Mouse (Mus musculus) heart, adult 2 months (tissue): ENCODE data around the gene Ripor3. TPM values are rescaled to one million over a fixed set of nuclear protein-coding genes. Genes with fewer than 3 reads are reported as not detected.
A peak's percentile ranks its signal among the peaks of the same experiment; 100 is the strongest.

Experiments
- DNase-seq, 2 experiments: peaks; one replicate each; pipeline ENCODE4 v3.0.0; 2021
- H3K27ac ChIP-seq: fragments of 200-600 bp; 2 replicates; pipeline ENCODE4 v1.8.1; 2022
- H3K27me3 ChIP-seq: fragments of 200-500 bp; 2 replicates; pipeline ENCODE4 v1.6.1; 2012; ENCODE audit warnings: mild to moderate bottlenecking, low read length, inconsistent platforms, mixed read lengths; ENCODE audit not compliant: control insufficient read depth, insufficient read depth
- H3K36me3 ChIP-seq: fragments of 200-500 bp; 2 replicates; pipeline ENCODE4 v1.6.1; 2012; ENCODE audit warnings: low read length, inconsistent platforms; ENCODE audit not compliant: control insufficient read depth, insufficient read depth
- H3K4me1 ChIP-seq: fragments of 200-500 bp; 2 replicates; pipeline ENCODE4 v1.6.1; 2011; ENCODE audit warnings: low read length; ENCODE audit not compliant: control insufficient read depth, insufficient read depth
- H3K4me3 ChIP-seq: fragments of 200-600 bp; 2 replicates; pipeline ENCODE4 v1.8.1; 2022
- H3K79me2 ChIP-seq: fragments of 200-500 bp; replicated peaks from 2 replicates; pipeline ENCODE4 v1.6.1; 2012; ENCODE audit warnings: mild to moderate bottlenecking, inconsistent platforms, low read length, moderate library complexity, mixed read lengths; ENCODE audit not compliant: control insufficient read depth, insufficient read depth
- H3K9ac ChIP-seq: fragments of 200-500 bp; 2 replicates; pipeline ENCODE4 v1.6.1; 2012; ENCODE audit warnings: low read depth, mild to moderate bottlenecking, control low read depth, inconsistent platforms, low read length, mixed read lengths
- CTCF ChIP-seq: fragments of 200-600 bp; IDR thresholded peaks from 2 replicates; pipeline ENCODE4 v1.8.1; 2022; ENCODE audit warnings: antibody characterized with exemption, mild to moderate bottlenecking, moderate library complexity
- EP300 ChIP-seq: fragments of 200-500 bp; IDR thresholded peaks from 2 replicates; pipeline ENCODE4 v1.6.1; 2011; ENCODE audit warnings: low read depth, low read length, control low read depth; ENCODE audit not compliant: insufficient read depth
- POLR2A ChIP-seq: fragments of 200-500 bp; IDR thresholded peaks from 2 replicates; pipeline ENCODE4 v1.6.1; 2011; ENCODE audit warnings: mild to moderate bottlenecking, low read depth, low read length, control low read depth; ENCODE audit not compliant: insufficient read depth
- WGBS: fragments of 180-500 bp; shearing (Covaris S2); methylation state at CpG from one replicate; pipeline ENCODE4 v1.1.7; 2018; 5-methylcytosine and 5-hydroxymethylcytosine counted together
- intact Hi-C: fragments of 180-260 bp; cut with DNase I; formaldehyde crosslinking; loops from one replicate; pipeline ENCODE4 v1.15.1; 2025
- polyA plus RNA-seq: library from polyadenylated mRNA; depleted of rRNA; stranded (reverse); fragments of >200 nt; gene quantifications from 2 replicates; pipeline ENCODE4 v1.2.3, GENCODE M21; 2012
- total RNA-seq, 2 experiments: library from RNA; stranded (reverse); gene quantifications; 2 replicates each; pipeline ENCODE4 v1.2.3; 2021

Gene Ripor3
- total and polyA plus RNA-seq, 3 experiments = 0.21 to 1.5 (median 0.36) TPM

DNA sequence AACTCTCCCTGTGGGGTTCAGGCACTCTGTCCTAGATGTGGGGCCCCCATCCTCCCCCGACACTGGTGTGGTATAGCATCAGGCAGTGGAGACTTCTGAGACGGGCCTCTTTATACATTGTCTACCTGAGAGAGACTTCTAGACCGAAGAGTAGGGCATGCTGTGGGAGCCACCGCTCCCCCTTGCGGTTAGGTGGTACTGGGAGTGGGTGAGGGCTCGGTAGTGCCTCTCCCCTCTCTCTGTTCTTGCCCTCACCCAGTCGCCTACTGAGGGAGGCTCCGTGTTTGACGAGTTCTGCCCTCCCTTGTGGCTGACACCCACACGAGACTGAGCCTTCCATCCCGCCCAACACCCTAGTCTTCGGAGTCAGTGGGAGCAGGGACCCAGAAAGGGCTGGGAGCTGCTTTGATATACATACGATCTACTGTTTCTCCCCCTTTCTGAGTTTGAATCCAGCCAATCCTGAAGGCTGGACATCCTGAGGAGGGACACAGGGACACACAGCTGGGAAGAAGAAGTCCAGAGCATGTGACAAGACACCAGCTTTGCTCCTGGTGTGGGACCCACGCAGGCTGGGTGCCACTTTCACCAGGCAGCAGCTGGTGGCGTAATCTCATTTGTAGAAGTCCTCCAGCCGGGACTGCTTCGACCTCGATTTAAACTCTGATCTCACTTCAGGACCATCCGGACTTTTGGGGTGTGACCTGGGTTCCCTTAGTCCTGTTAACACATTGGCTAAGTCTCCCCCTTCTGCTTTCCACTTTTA, 14.4 kb downstream of the Ripor3 start:
- Histone ChIP-seq H3K4me3 (no peak overlapping the region), H3K36me3 (no peaks in the 10 kb centered on the region), H3K4me1 (no peaks in the 10 kb centered on the region), H3K79me2 (no peaks in the 10 kb centered on the region), H3K9ac (no peak overlapping the region), H3K27ac (no peak overlapping the region), H3K27me3 (no peaks in the 10 kb centered on the region)
- TF ChIP-seq CTCF = no peak
- no peak for TF ChIP-seq EP300
- TF ChIP-seq POLR2A = no peak
- no peak for DNase-seq
- intact Hi-C loops = loop anchor here (5.0 kb wide), 1 partner anchor 74 kb away; no protein-coding TSS in a partner anchor
- WGBS = 55% methylated on average over 19 of the region's 19 CpGs

DNA sequence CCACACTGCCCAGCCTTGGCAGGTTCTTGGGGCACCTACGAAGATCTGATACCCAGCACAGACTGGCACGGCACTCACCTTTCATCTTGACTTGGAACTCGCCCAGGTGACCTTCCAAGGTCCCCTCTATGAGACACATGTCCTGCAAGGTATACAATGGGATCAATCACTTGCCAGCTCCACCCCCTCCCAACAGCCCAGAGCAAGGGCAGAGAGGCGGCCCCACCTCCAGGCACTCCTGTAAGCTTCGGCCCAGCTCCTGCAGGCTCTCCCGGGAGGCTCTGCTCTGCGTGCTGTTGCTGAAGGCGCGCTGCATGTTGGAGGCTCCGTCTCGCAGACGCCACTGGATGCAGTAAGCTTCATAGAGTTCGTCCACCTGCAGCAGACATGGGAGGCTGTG, 17.2 kb downstream of the Ripor3 start:
- 79% methylated on average over 13 of the region's 13 CpGs for WGBS

DNA sequence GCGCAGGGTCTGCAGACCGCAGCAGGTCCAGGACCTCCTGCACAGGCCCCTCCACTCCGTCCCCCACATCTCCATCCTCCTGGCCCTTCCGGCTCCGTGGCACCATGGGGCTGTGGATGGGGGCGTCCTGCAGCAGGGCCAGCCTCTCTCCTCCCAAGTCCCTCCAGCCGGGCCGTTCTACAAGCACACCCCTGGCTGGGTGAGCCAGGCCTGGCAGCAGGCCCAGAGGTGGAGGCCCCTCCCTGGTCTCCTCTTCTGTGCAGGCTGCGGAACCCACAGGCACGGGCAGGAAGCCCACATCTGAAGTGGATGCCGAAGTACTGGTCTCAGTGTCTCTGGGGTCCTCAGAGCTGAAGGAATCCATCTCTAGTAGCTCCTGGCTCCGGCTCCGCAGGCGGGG, 21.1 kb downstream of the Ripor3 start:
- no peak overlapping the region for H3K9ac ChIP-seq
- H3K27ac ChIP-seq = no peak overlapping the region
- intact Hi-C loops = loop anchor here (5.0 kb wide), 1 partner anchor 108 kb away; no protein-coding TSS in a partner anchor
- no peaks in the 10 kb centered on the region for H3K36me3 ChIP-seq
- H3K79me2 ChIP-seq = no peaks in the 10 kb centered on the region
- H3K4me1 ChIP-seq = no peaks in the 10 kb centered on the region
- WGBS = 33% methylated on average over 14 of the region's 14 CpGs
- TF ChIP-seq CTCF (no peak), POLR2A (no peak)
- H3K27me3 ChIP-seq = peaks cover 2% of the 10 kb centered on the region; the same call in 1 of the 2 replicates
- peak in 1 of 2 experiments; percentile 38 for DNase-seq
- H3K4me3 ChIP-seq = no peak overlapping the region

More for the DNA sequence above, 17.2 kb downstream of the Ripor3 start:
- intact Hi-C loops = no loop called here
- Histone ChIP-seq H3K9ac (no peak overlapping the region), H3K27ac (no peak overlapping the region), H3K36me3 (no peaks in the 10 kb centered on the region), H3K79me2 (no peaks in the 10 kb centered on the region), H3K27me3 (no peaks in the 10 kb centered on the region), H3K4me1 (no peaks in the 10 kb centered on the region), H3K4me3 (no peak overlapping the region)
- no peak for DNase-seq
- TF ChIP-seq EP300 = no peak
- TF ChIP-seq POLR2A = no peak
- no peak for TF ChIP-seq CTCF

DNA sequence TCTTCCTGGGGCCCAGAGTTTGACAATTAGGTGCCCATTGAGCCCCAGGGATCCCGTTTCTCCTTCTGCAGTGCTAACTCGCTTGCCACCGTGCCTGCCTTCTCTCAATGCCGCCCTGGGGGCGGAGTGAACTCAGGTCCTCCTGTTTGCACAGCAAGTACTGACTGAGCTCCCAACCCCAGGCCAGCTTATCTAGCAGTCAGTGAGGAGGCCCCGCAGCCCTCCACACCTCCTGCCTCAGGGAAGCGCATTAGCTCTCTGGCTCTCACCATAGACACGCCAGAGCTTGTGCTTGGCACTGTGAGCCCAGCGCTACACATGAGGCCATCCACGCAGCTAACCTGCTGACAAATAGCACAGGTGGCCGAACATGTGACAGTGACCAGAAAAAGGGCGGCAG, 22.8 kb downstream of the Ripor3 start:
- no peak for DNase-seq
- Histone ChIP-seq H3K27ac (no peak overlapping the region), H3K36me3 (no peaks in the 10 kb centered on the region), H3K4me1 (no peaks in the 10 kb centered on the region; the same call in none of the 2 replicates), H3K4me3 (no peak overlapping the region), H3K27me3 (peaks cover 2% of the 10 kb centered on the region; the same call in 1 of the 2 replicates), H3K9ac (no peak overlapping the region), H3K79me2 (no peaks in the 10 kb centered on the region)
- TF ChIP-seq CTCF (no peak), POLR2A (no peak), EP300 (no peak)
- WGBS = 74% methylated on average over 12 of the region's 12 CpGs
- intact Hi-C loops = loop anchor here (5.0 kb wide), 1 partner anchor 110 kb away; no protein-coding TSS in a partner anchor

DNA sequence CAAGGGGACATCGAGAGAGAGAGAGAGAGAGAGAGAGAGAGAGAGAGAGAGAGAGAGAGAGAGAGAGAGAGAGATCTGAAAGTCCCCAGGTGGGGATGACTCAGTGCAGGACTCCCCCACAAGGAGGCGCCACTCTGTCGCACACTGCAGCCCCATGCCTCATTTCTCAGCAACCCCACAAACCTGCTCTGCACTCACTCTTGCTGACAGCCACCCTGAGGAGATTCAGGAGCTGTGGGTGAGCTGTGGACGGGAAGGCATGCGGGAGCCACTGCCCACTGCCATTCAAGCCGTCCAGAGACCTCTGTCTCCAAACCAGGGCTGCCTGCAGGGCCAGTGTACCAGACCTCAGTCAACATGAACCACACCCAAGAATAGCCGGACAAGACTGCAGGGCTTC, 23.7 kb downstream of the Ripor3 start:
- no peaks in the 10 kb centered on the region for H3K36me3 ChIP-seq
- H3K4me1 ChIP-seq = no peaks in the 10 kb centered on the region; the same call in none of the 2 replicates
- peaks cover 2% of the 10 kb centered on the region; the same call in 1 of the 2 replicates for H3K27me3 ChIP-seq
- DNase-seq = peak in 1 of 2 experiments; percentile 50
- TF ChIP-seq CTCF (peak; percentile 59), EP300 (no peak), POLR2A (no peak)
- H3K4me3 ChIP-seq = no peak overlapping the region
- H3K9ac ChIP-seq = no peak overlapping the region
- 24% methylated on average over 7 of the region's 7 CpGs for WGBS
- intact Hi-C loops = loop anchor here (5.0 kb wide), 1 partner anchor 111 kb away; no protein-coding TSS in a partner anchor
- H3K79me2 ChIP-seq = no peaks in the 10 kb centered on the region
- H3K27ac ChIP-seq = no peak overlapping the region

DNA sequence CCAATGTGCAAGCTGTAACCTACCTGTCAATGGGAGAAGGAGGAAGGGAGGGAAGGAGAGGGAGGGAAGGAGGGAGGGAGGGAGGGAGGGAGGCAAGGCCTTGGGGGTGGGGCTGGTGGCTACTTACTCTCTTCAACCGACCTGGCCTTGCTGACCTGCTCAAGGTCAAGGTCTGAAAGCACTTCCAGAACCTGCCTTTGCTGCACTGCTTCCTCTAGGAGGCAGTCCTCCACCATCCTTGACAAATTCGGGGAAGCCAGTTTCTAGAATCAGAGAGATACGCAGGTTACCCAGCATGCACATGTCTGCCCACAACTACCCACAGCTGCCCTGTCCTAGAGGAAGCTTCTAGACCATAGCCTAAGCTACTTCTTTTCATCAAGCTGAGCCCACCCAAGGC, 25.5 kb downstream of the Ripor3 start:
- intact Hi-C loops = loop anchor here (5.0 kb wide), 1 partner anchor 112 kb away; no protein-coding TSS in a partner anchor
- Histone ChIP-seq H3K27me3 (peaks cover 2% of the 10 kb centered on the region; the same call in 1 of the 2 replicates), H3K36me3 (no peaks in the 10 kb centered on the region), H3K9ac (no peak overlapping the region), H3K4me3 (no peak overlapping the region), H3K4me1 (no peaks in the 10 kb centered on the region; the same call in none of the 2 replicates), H3K79me2 (no peaks in the 10 kb centered on the region), H3K27ac (no peak overlapping the region)
- no peak for DNase-seq
- TF ChIP-seq CTCF (peak; percentile 36), POLR2A (no peak)
- 50% methylated on average over 3 of the region's 3 CpGs for WGBS
